Mouse (Mus musculus) embryo, embryonic 10.5 days (tissue): ENCODE measurements at regions not wholly inside any gene's neighbourhood (a gene's known extent, or its start where the extent isn't known, plus 50 kb on each side); places are given as distances from the start of the nearest gene placed in this dataset.

Experiments used
- DNase-seq: peaks from one replicate; pipeline ENCODE4 v3.0.0-alpha.2; 2015; ENCODE audit warnings: low spot score

GRCm38 (mm10) chr4:134990651-134991050, 60.0 kb downstream of the Syf2 start:
- DNase-seq: no peak

- no peak for DNase-seq
Measured at GRCm38 (mm10) chr4:134993526-134994122, 62.9 kb downstream of the Syf2 start.

- DNase-seq: no peak
Measured at GRCm38 (mm10) chr4:134994205-134994604, 63.5 kb downstream of the Syf2 start.

GRCm38 (mm10) chr4:134994648-134995047, 64.0 kb downstream of the Syf2 start:
- no peak for DNase-seq

- DNase-seq: no peak
Measured at GRCm38 (mm10) chr4:134995052-134995451, 64.4 kb downstream of the Syf2 start.

- no peak for DNase-seq
Measured at GRCm38 (mm10) chr4:134996121-134996520, 65.4 kb downstream of the Syf2 start.

- no peak for DNase-seq
Measured at GRCm38 (mm10) chr4:134997461-134998434, 67.0 kb downstream of the Syf2 start.

- DNase-seq: no peak
Measured at GRCm38 (mm10) chr4:134998928-134999658, 68.4 kb downstream of the Syf2 start.

GRCm38 (mm10) chr4:135002091-135002925, 71.6 kb downstream of the Syf2 start:
- peak; percentile 42 for DNase-seq

GRCm38 (mm10) chr4:135011365-135011764, 80.7 kb downstream of the Syf2 start:
- DNase-seq: no peak

- no peak for DNase-seq
Measured at GRCm38 (mm10) chr4:135012945-135013344, 82.2 kb downstream of the Syf2 start.

GRCm38 (mm10) chr4:135013932-135014331, 83.2 kb downstream of the Syf2 start:
- no peak for DNase-seq

- DNase-seq: peak; percentile 66
Measured at GRCm38 (mm10) chr4:135018018-135018417, 87.3 kb downstream of the Syf2 start.

GRCm38 (mm10) chr4:135019120-135019519, 88.4 kb downstream of the Syf2 start:
- no peak for DNase-seq

- no peak for DNase-seq
Measured at GRCm38 (mm10) chr4:135020262-135020991, 89.7 kb downstream of the Syf2 start.

- DNase-seq: no peak
Measured at GRCm38 (mm10) chr4:135023200-135023599, 92.5 kb downstream of the Syf2 start.

GRCm38 (mm10) chr4:135025802-135026201, 94.7 kb upstream of the Runx3 start:
- DNase-seq: no peak

GRCm38 (mm10) chr4:135027136-135027535, 93.3 kb upstream of the Runx3 start:
- DNase-seq: no peak

- no peak for DNase-seq
Measured at GRCm38 (mm10) chr4:135029723-135030122, 90.7 kb upstream of the Runx3 start.

GRCm38 (mm10) chr4:135032461-135032860, 88.0 kb upstream of the Runx3 start:
- no peak for DNase-seq

GRCm38 (mm10) chr4:135033302-135033701, 87.2 kb upstream of the Runx3 start:
- no peak for DNase-seq
